Mouse (Mus musculus) liver, embryonic 11.5 days (tissue): ENCODE results near the gene Gm8229. TPM values are rescaled to one million over a fixed set of nuclear protein-coding genes. Genes with fewer than 3 reads are reported as not detected.
"Not testable (repeated sequence)": the region's sequence is repeated elsewhere in the genome, so short reads cannot be mapped to it uniquely, and the experiment has no call there.

ENCODE experiments used
- ATAC-seq: fragments of 200-750 bp; cut with Nextera tagmentation; replicated peaks from 2 replicates; pipeline ENCODE4 v1.8.0; 2017; ENCODE audit warnings: moderate number of reproducible peaks, mild to moderate bottlenecking, moderate TSS enrichment, moderate library complexity; ENCODE audit not compliant: low FRiP score
- DNase-seq: peaks from one replicate; pipeline ENCODE4 v3.0.0-alpha.2; 2017; ENCODE audit warnings: low spot score
- H3K27ac ChIP-seq: fragments of 300-500 bp; sonication (generic); 2 replicates; pipeline ENCODE4 v1.5.1; 2014; ENCODE audit warnings: mild to moderate bottlenecking, low read depth, low read length, control low read depth
- H3K27me3 ChIP-seq: fragments of 300-500 bp; sonication (generic); replicated peaks from 2 replicates; pipeline ENCODE4 v1.6.1; 2014; ENCODE audit warnings: low read length, mixed read lengths; ENCODE audit not compliant: control insufficient read depth, insufficient read depth
- H3K36me3 ChIP-seq: fragments of 300-500 bp; sonication (generic); 2 replicates; pipeline ENCODE4 v1.6.1; 2014; ENCODE audit warnings: mild to moderate bottlenecking, low read length, moderate library complexity, mixed read lengths; ENCODE audit not compliant: control insufficient read depth, insufficient read depth
- H3K4me1 ChIP-seq: fragments of 300-500 bp; sonication (generic); replicated peaks from 2 replicates; pipeline ENCODE4 v1.6.1; 2014; ENCODE audit warnings: low read length, mixed read lengths; ENCODE audit not compliant: control insufficient read depth, insufficient read depth
- H3K4me2 ChIP-seq: fragments of 300-500 bp; sonication (generic); 2 replicates; pipeline ENCODE4 v1.6.1; 2014; ENCODE audit warnings: mild to moderate bottlenecking, control low read depth, moderate library complexity
- H3K4me3 ChIP-seq: fragments of 300-500 bp; sonication (generic); 2 replicates; pipeline ENCODE4 v1.5.1; 2014; ENCODE audit warnings: low read depth, low read length, control low read depth
- H3K9ac ChIP-seq: fragments of 300-500 bp; sonication (generic); 2 replicates; pipeline ENCODE4 v1.6.1; 2014; ENCODE audit warnings: low read depth, low read length, control low read depth
- H3K9me3 ChIP-seq: fragments of 300-500 bp; sonication (generic); 2 replicates; pipeline ENCODE4 v1.6.1; 2016; ENCODE audit warnings: low read length, inconsistent platforms, mixed read lengths; ENCODE audit not compliant: control insufficient read depth
- WGBS: fragments of 180-500 bp; shearing (Covaris S2); extraction: QIAGEN DNeasy Blood & Tissue Kit; methylation state at CpG from one replicate; pipeline ENCODE4 v1.1.7; 2014; 5-methylcytosine and 5-hydroxymethylcytosine counted together
- polyA plus RNA-seq: library from polyadenylated mRNA; unstranded; fragments of >200 nt; fragmentation: Nextera tagmentation; extraction: Ambion mirVana; gene quantifications from 2 replicates; pipeline ENCODE4 v1.2.1, GENCODE M21; 2014

Gene Gm8229
- polyA plus RNA-seq: not detected in 2 replicates

DNA sequence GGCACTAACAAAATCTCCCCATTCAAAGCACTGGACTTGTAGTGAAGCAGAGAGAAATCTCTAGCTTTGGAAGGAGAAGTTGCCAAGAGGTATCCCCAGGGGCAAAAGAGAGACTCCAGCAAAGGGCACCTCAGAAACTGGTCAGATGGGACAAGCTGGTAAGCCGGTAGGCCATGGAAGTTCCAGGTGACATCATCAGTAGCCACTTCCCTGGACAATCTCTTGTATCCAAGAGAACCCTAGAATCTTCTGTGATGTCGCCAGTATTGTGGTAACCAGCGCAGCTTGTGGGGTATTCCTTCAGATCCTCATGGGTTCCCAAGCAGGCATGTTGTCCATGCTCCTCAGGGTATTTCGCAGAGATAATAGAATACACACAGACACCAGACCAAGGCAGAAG, at the start of gene Gm8229:
Gene Gm8229 (plus strand): TSS at position 301 of the 400 bp plus-strand sequence.
- not testable (repeated sequence) for H3K4me2 ChIP-seq, ATAC-seq

DNA sequence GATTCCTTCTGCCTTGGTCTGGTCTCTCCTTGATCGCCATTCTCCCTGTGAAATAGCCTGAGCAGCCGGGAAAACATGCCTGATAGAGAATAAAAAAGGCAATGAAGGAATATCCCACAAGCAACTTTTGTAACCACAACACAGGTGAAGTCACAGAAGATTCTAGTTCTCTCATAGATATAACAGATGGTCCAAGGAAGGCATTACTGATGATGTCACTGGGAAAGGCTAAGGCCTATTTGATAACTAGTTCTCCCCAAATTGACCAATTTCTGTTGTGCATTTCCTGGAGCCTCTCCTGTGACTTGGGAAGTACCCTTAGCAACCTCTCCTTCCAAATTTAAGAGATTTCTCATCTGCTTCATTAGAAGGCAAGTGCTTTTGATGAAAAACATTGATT, 26.7 kb upstream of the Gm8229 start, which contains the start of gene Gm5930:
Gene Gm5930 (minus strand): TSS at position 101 of the 400 bp plus-strand sequence.
- not testable (repeated sequence) for DNase-seq, H3K36me3 ChIP-seq, H3K4me3 ChIP-seq, ATAC-seq, H3K9ac ChIP-seq, H3K27ac ChIP-seq, H3K4me1 ChIP-seq, H3K27me3 ChIP-seq, H3K9me3 ChIP-seq, H3K4me2 ChIP-seq
- WGBS: no CpG with 5 or more reads among the region's 2 CpGs

More for the DNA sequence above, at the start of gene Gm8229:
- not testable (repeated sequence) for H3K4me3 ChIP-seq, H3K27me3 ChIP-seq, H3K4me1 ChIP-seq, DNase-seq, H3K27ac ChIP-seq, H3K36me3 ChIP-seq, H3K9me3 ChIP-seq, H3K9ac ChIP-seq
- WGBS: 85% methylated on average over 4 of the region's 4 CpGs

DNA sequence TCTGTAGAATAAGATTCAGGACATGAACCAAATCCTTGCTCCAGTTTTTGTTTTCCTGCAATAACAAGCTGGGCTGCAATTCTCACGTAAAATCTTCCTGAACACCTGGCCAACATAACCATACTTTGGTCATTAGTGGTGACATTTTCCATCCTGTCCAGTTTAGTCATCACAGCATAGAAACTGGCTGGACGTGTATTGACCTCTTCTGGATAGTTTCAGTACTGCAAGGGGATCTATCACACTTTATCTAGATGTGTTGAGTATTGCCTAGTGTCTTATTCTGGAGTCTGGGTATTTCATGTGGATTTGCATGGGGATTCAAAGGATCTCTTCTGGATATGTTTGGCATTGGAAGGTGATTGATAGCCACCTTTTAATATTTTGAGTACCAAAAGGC, 3.7 kb upstream of the Gm8229 start:
- WGBS: 15% methylated on average over 1 of the region's 2 CpGs
- not testable (repeated sequence) for H3K27me3 ChIP-seq, H3K4me1 ChIP-seq, H3K9me3 ChIP-seq, H3K4me2 ChIP-seq, H3K9ac ChIP-seq, H3K27ac ChIP-seq, ATAC-seq, H3K36me3 ChIP-seq, DNase-seq, H3K4me3 ChIP-seq

DNA sequence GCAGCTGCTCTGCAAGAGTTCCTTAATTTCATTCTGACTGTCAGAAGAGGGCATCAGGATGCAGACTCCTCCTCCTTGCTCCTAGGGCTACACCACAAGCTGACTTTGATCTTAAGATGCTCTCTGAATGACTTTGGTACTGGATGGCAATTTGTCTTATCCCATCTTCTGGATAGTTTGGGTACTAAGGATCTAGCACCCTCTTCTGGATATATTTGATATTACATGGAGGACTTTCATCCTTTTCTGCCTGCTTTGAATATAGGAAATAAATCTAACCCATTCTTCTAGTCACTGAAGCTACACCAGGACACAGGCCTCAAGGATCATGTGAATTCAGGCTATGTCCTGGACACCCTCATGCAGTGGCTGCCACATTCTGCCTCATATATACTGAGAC, 2.9 kb upstream of the Gm8229 start:
- H3K4me1 ChIP-seq, H3K9ac ChIP-seq, ATAC-seq, H3K36me3 ChIP-seq, H3K4me2 ChIP-seq, H3K9me3 ChIP-seq, H3K27me3 ChIP-seq, DNase-seq, H3K27ac ChIP-seq, H3K4me3 ChIP-seq: not testable (repeated sequence)

DNA sequence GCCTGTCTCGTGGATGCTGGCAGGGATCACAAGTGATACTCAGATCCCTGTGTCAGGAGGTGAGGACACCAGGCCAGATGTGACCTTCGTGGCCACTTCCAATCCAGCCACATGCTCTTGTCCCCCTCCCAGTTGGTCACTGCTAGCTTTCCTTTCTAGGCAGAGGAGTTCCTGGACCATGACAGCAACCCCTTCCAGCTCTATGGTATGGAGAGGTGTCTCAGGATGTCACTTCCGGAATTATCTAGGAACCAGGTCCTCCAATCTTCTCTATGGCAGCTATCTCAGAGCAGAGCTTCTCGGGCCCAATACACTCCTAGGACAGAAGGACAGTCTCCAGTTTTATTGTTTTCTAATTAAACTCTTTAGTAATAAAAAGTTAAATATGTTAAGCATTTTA, 19.1 kb downstream of the Gm8229 start:
- not testable (repeated sequence) for H3K4me3 ChIP-seq, ATAC-seq, H3K9ac ChIP-seq, DNase-seq, H3K36me3 ChIP-seq, H3K4me2 ChIP-seq, H3K27ac ChIP-seq, H3K27me3 ChIP-seq, H3K9me3 ChIP-seq, H3K4me1 ChIP-seq
- WGBS: 69% methylated on average over 3 of the region's 4 CpGs

DNA sequence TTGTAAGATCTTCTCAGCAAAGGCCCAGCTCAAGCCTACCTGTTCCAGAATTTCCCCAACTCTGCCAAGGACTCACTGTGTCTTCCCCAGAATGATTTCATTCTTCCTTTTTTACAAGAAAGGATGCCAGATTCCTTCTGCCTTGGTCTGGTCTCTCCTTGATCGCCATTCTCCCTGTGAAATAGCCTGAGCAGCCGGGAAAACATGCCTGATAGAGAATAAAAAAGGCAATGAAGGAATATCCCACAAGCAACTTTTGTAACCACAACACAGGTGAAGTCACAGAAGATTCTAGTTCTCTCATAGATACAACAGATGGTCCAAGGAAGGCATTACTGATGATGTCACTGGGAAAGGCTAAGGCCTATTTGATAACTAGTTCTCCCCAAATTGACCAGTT, 45.4 kb downstream of the Gm8229 start, which contains the start of gene Gm3371:
Gene Gm3371 (minus strand): TSS at position 101 of the 400 bp plus-strand sequence.
- not testable (repeated sequence) for H3K9ac ChIP-seq, H3K9me3 ChIP-seq, DNase-seq, H3K4me1 ChIP-seq, H3K27ac ChIP-seq, H3K27me3 ChIP-seq, H3K4me2 ChIP-seq, ATAC-seq, H3K36me3 ChIP-seq, H3K4me3 ChIP-seq
- no CpG with 5 or more reads among the region's 2 CpGs for WGBS

Other genes starting within 250 kb of the Gm8229 start
- gene Gm3327, start 241.5 kb upstream of the Gm8229 start, polyA plus RNA-seq: not detected in 2 replicates
- gene Gm8212, start 167.7 kb upstream of the Gm8229 start, polyA plus RNA-seq: not detected in 2 replicates
- not detected in 2 replicates for gene 4930503E14Rik, start 152.1 kb upstream of the Gm8229 start, polyA plus RNA-seq
- gene Gm8220, start 79.8 kb upstream of the Gm8229 start, polyA plus RNA-seq: not detected in 2 replicates
- not detected in 2 replicates for gene Gm5930, start 26.8 kb upstream of the Gm8229 start, polyA plus RNA-seq
- gene Gm3371, start 45.3 kb downstream of the Gm8229 start, polyA plus RNA-seq: not detected in 2 replicates
- gene Gm8232, start 68.3 kb downstream of the Gm8229 start, polyA plus RNA-seq: not detected in 2 replicates
- not detected in 2 replicates for gene BC061237, start 127.1 kb downstream of the Gm8229 start, polyA plus RNA-seq
- not detected in 2 replicates for gene Gm17093, start 152.9 kb downstream of the Gm8229 start, polyA plus RNA-seq
- gene Gm8247, start 217.8 kb downstream of the Gm8229 start, polyA plus RNA-seq: not detected in 2 replicates